Mouse (Mus musculus) midbrain, postnatal 0 days (tissue): ENCODE measurements around the gene Cog7. TPM values are rescaled to one million over a fixed set of nuclear protein-coding genes. Genes with fewer than 3 reads are reported as not detected.

Source experiments
- ATAC-seq: fragments of 200-750 bp; cut with Nextera tagmentation; 2 replicates; pipeline ENCODE4 v1.8.0; 2017; ENCODE audit warnings: moderate number of reproducible peaks, mild to moderate bottlenecking, moderate TSS enrichment, moderate library complexity; ENCODE audit not compliant: low FRiP score
- DNase-seq: peaks from one replicate; pipeline ENCODE4 v3.0.0-alpha.2; 2015; ENCODE audit warnings: low spot score
- H3K27ac ChIP-seq: fragments of 300-500 bp; sonication (generic); 2 replicates; pipeline ENCODE4 v1.5.1; 2014; ENCODE audit warnings: low read depth, mild to moderate bottlenecking, low read length, mixed read lengths
- H3K27me3 ChIP-seq: fragments of 300-500 bp; sonication (generic); 2 replicates; pipeline ENCODE4 v1.6.1; 2014; ENCODE audit warnings: low read length, control low read depth, mixed read lengths; ENCODE audit not compliant: insufficient read depth
- H3K36me3 ChIP-seq: fragments of 300-500 bp; sonication (generic); 2 replicates; pipeline ENCODE4 v1.6.1; 2014; ENCODE audit warnings: low read length, control low read depth, mixed read lengths; ENCODE audit not compliant: insufficient read depth
- H3K4me1 ChIP-seq: fragments of 300-500 bp; sonication (generic); 2 replicates; pipeline ENCODE4 v1.6.1; 2014; ENCODE audit warnings: mild to moderate bottlenecking, control low read depth, antibody characterized with exemption, low read length, mixed read lengths; ENCODE audit not compliant: insufficient read depth
- H3K4me2 ChIP-seq: fragments of 300-500 bp; sonication (generic); 2 replicates; pipeline ENCODE4 v1.6.1; 2014; ENCODE audit warnings: low read depth, mild to moderate bottlenecking, low read length, mixed read lengths; ENCODE audit not compliant: poor library complexity, severe bottlenecking
- H3K4me3 ChIP-seq: fragments of 300-500 bp; sonication (generic); 2 replicates; pipeline ENCODE4 v1.5.1; 2014; ENCODE audit warnings: low read depth, mild to moderate bottlenecking, low read length, moderate library complexity
- H3K9ac ChIP-seq: fragments of 300-500 bp; sonication (generic); replicated peaks from 2 replicates; pipeline ENCODE4 v1.6.1; 2014; ENCODE audit warnings: mild to moderate bottlenecking, low read length, moderate library complexity, mixed read lengths; ENCODE audit not compliant: poor library complexity, severe bottlenecking
- H3K9me3 ChIP-seq: fragments of 300-500 bp; sonication (generic); 2 replicates; pipeline ENCODE4 v1.6.1; 2016; ENCODE audit warnings: low read length, control low read depth
- CTCF ChIP-seq: IDR thresholded peaks from 2 replicates; pipeline ENCODE4 v1.5.1; 2016; ENCODE audit warnings: antibody characterized with exemption, mild to moderate bottlenecking
- WGBS: fragments of 180-500 bp; shearing (Covaris S2); extraction: QIAGEN DNeasy Blood & Tissue Kit; methylation state at CpG from one replicate; pipeline ENCODE4 v1.1.7; 2014; 5-methylcytosine and 5-hydroxymethylcytosine counted together
- polyA plus RNA-seq: library from polyadenylated mRNA; unstranded; fragments of >200 nt; fragmentation: Nextera tagmentation; extraction: Ambion mirVana; gene quantifications from 2 replicates; pipeline ENCODE4 v1.2.1, GENCODE M21; 2015
- total RNA-seq: library from RNA; depleted of rRNA; stranded (reverse); fragments of >200 nt; gene quantifications from 2 replicates; pipeline ENCODE4 v1.2.3, GENCODE M21; 2014

Cog7 gene
- total and polyA plus RNA-seq, 2 experiments from 2014 or later: 27.4 to 34.9 TPM

GRCm38 (mm10) chr7:121963883-121964398 is 17.6 kb downstream of the Cog7 start:
- H3K27me3 ChIP-seq: no peaks in the 10 kb centered on the region
- peak; percentile 86 for TF ChIP-seq CTCF
- no peak overlapping the region for H3K4me2 ChIP-seq
- peaks cover 22% of the 10 kb centered on the region for H3K36me3 ChIP-seq
- H3K9ac ChIP-seq: no peak overlapping the region
- DNase-seq: peak; percentile 78
- no peak overlapping the region for H3K4me3 ChIP-seq
- no peaks in the 10 kb centered on the region for H3K4me1 ChIP-seq
- ATAC-seq: no peak
- no peaks in the 10 kb centered on the region for H3K9me3 ChIP-seq
- WGBS: 69% methylated on average over 6 of the region's 6 CpGs
- H3K27ac ChIP-seq: no peak overlapping the region

GRCm38 (mm10) chr7:121962571-121962959 is 18.9 kb downstream of the Cog7 start:
- H3K9me3 ChIP-seq: no peaks in the 10 kb centered on the region
- TF ChIP-seq CTCF: no peak
- H3K4me3 ChIP-seq: no peak overlapping the region
- ATAC-seq: no peak
- H3K27ac ChIP-seq: no peak overlapping the region
- no peak overlapping the region for H3K4me2 ChIP-seq
- H3K27me3 ChIP-seq: no peaks in the 10 kb centered on the region
- WGBS: 79% methylated on average over 3 of the region's 3 CpGs
- H3K36me3 ChIP-seq: peaks cover 20% of the 10 kb centered on the region
- no peaks in the 10 kb centered on the region for H3K4me1 ChIP-seq
- H3K9ac ChIP-seq: no peak overlapping the region
- DNase-seq: no peak

- WGBS: 93% methylated on average over 7 of the region's 7 CpGs
- Histone ChIP-seq H3K9ac (no peak overlapping the region), H3K27me3 (no peaks in the 10 kb centered on the region), H3K27ac (no peak overlapping the region), H3K36me3 (peaks cover 20% of the 10 kb centered on the region), H3K4me1 (no peaks in the 10 kb centered on the region), H3K4me2 (no peak overlapping the region), H3K9me3 (no peaks in the 10 kb centered on the region), H3K4me3 (no peak overlapping the region)
- DNase-seq (no peak), ATAC-seq (no peak)
- TF ChIP-seq CTCF: no peak
Observed at GRCm38 (mm10) chr7:121961913-121962570, 19.5 kb downstream of the Cog7 start.

- Histone ChIP-seq H3K4me1 (no peaks in the 10 kb centered on the region), H3K27ac (no peak overlapping the region), H3K4me3 (no peak overlapping the region), H3K4me2 (no peak overlapping the region), H3K27me3 (no peaks in the 10 kb centered on the region), H3K36me3 (peaks cover 15% of the 10 kb centered on the region), H3K9ac (no peak overlapping the region), H3K9me3 (no peaks in the 10 kb centered on the region)
- 93% methylated on average over 12 of the region's 12 CpGs for WGBS
- no peak for TF ChIP-seq CTCF
- DNase-seq: no peak
- no peak for ATAC-seq
Observed at GRCm38 (mm10) chr7:121955802-121956201, 25.7 kb downstream of the Cog7 start.

- no peak for DNase-seq
Observed at GRCm38 (mm10) chr7:121954891-121955669, 26.4 kb downstream of the Cog7 start.

GRCm38 (mm10) chr7:121947513-121947912 is 34.0 kb downstream of the Cog7 start:
- no peak for ATAC-seq
- no peaks in the 10 kb centered on the region for H3K27me3 ChIP-seq
- H3K9me3 ChIP-seq: no peaks in the 10 kb centered on the region
- peaks cover 6% of the 10 kb centered on the region for H3K36me3 ChIP-seq
- no peak overlapping the region for H3K27ac ChIP-seq
- no peaks in the 10 kb centered on the region for H3K4me1 ChIP-seq
- no peak overlapping the region for H3K4me2 ChIP-seq
- no peak overlapping the region for H3K4me3 ChIP-seq
- no peak for TF ChIP-seq CTCF
- H3K9ac ChIP-seq: no peak overlapping the region
- no peak for DNase-seq
- 76% methylated on average over 4 of the region's 4 CpGs for WGBS

More at GRCm38 (mm10) chr7:121954891-121955669, 26.4 kb downstream of the Cog7 start:
- no peak for TF ChIP-seq CTCF
- no peak overlapping the region for H3K4me3 ChIP-seq
- no peak for ATAC-seq
- no peaks in the 10 kb centered on the region for H3K4me1 ChIP-seq
- no peaks in the 10 kb centered on the region for H3K9me3 ChIP-seq
- WGBS: 93% methylated on average over 11 of the region's 11 CpGs
- peaks cover 16% of the 10 kb centered on the region for H3K36me3 ChIP-seq
- no peak overlapping the region for H3K9ac ChIP-seq
- H3K27ac ChIP-seq: no peak overlapping the region
- no peaks in the 10 kb centered on the region for H3K27me3 ChIP-seq
- H3K4me2 ChIP-seq: no peak overlapping the region
